Mouse (Mus musculus) urinary bladder, postnatal 4 days (tissue): Measurements from ENCODE around the gene Ticam1.

ENCODE experiments used
- DNase-seq, 2 experiments: peaks; one replicate each; pipeline ENCODE4 v3.0.0; 2021 to 2022; ENCODE audit warnings: low spot score in 2 of 2

Ticam1 gene

DNA sequence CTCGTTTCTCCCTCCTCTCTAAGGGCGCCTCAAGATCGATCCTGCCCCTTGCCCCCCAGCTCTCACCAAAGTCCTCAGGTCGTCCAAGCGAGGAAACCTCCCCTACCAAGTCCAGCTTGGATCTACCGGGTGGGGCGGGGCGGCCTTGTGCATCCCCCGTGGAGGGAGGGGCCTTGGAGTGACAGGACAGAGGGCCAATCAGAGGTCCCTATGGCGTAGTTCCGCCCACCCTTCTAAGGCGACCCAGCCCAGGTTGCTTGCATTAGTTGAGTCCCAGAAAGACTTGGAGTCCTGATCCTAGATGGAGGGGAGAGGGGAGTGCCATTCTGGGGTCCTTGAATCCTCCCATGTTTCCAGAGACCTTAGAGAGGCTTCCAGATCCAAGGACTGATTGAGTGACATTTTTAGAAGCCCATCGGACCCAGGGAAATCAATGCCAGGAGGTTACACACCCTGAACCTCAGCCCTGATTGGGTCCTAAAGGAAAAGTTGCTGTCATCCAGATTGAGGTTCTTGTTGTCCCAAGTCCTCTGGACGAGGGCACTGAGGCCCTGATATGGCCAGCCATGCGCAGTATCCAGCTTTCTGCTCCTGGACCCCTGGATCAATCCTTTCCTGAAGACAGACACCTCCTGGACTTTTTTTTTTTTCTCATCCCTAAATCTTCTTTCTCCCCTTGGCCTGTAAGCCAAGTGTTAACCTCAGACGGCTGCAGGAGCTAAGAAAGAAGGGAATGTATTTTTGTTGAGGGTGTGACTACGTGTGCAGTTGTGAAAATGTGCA lies 14.0 kb upstream of the Ticam1 start:
- peak; percentile 96 to 99 for DNase-seq

DNA sequence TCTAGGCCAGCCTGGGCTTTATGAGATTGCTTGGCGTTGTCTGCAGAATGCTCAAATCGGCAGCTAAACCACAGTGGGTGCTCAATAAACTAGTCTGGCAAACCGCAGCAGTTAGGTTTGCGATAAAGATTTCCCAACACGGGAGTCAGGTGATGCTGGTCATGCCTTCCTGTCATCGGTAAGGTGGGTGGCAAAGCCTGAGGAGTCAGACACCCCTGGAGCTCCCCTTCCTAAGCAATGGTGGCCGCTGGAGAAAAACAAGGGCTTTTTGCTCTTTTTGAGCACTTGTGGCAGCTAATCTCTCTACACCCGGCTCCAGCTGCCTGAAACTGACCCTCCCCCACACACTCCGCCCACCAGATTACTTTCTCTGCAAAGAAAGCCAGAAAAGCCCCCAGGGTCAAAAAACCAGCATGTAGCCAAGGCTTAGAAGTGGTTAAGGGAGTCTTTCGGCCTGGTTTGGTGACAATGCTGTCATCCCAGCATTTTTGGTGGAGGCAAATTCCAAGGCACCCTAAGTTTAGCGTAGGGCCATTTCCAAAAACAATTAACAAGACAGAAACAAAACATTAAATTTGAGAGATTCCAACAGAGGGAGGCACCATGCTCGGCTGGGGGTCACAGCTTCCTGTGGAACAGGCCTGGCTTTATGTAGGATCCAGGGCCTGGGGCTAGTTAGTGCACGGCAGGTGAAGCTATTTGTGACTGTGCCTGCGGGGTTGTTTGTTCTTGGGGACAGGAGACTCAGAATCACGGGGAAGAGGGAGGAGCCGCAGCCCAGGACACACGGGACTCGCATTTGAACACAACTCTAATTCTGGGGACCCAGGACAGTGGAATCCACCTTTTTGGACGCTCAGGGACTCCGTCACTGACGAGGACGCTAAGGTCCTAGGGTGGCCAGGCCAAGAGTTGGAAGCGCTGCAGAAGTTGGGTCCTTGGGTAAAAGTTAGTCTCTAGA lies 13.1 kb upstream of the Ticam1 start:
- DNase-seq = peak; percentile 65 to 66

DNA sequence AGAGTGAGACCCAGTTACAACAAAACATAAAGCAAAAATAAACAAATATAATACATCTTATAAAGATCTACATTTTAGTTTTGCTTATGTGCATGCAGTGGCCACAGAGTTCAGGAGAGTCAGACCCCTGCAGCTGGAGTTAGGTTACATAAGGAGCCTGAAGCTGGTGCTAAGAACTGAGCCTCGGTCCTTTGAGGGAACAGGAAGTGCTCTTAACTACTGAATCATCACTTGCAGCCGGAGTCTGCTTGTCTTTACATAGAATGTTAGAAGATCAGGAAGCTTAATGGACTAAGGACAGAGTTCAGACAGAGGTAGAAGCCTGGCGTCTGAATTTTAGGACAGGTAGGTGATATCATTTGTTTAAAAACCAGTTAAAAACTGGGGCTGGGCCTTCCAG lies 12.3 kb upstream of the Ticam1 start:
- DNase-seq = no peak

DNA sequence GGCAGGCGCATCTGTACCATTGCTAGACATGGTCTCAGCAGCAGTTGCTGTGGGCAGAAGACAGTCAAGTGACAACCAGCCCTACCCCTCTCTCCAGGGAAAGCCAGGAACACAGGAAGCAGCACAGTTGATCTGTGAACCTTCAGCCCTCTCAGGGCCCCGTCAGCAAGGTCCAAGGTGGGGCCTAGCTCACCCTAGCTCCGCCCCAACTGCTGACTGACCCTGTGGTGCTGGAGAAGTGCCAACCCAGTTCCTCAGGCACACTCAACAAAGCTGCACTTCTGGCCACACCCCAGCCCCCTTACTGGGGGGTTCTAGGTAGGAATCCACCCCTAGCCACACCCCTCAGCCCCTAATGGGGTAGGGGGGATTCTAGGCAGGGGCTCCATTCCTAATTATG lies 11.2 kb upstream of the Ticam1 start:
- DNase-seq = no peak

DNA sequence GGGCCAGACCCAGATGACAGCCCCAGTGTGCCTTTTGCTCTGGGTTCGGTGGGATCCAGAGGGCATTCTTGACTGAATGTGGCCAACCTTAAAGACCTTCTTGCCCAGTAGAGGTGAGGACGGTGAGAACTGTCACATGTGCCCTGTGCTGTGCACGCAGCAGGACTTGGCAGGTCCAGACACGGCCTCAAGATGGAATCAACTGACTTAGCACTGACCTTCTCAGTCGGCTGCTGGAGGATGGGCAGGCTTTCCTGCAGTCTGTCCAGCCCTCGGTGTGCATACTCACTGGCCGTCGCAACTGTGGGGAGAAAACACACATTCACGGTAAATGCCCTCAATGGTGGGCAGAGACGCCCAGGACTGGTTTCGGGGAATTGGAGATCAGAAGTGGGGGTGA lies 9.4 kb upstream of the Ticam1 start:
- DNase-seq = no peak

DNA sequence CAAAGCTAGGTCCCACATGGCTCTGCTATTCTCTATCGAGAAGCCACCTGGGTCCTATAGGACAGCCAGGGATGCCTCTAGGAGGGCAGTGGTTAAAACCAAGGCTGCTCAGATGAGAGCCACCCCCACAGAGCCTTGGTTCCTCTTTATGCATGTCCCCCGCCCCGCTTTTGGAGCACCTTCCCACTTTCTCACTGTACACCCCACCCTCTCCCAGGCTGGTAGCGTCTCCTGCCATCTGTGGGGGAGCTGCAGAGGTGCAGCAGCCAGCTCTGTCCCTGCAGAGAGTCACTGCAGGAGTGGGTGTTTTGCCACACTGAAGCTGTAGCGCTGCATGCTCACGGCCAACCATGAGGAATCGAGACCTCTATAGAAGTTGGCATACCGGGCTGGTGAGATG lies 6.7 kb upstream of the Ticam1 start:
- DNase-seq = no peak

DNA sequence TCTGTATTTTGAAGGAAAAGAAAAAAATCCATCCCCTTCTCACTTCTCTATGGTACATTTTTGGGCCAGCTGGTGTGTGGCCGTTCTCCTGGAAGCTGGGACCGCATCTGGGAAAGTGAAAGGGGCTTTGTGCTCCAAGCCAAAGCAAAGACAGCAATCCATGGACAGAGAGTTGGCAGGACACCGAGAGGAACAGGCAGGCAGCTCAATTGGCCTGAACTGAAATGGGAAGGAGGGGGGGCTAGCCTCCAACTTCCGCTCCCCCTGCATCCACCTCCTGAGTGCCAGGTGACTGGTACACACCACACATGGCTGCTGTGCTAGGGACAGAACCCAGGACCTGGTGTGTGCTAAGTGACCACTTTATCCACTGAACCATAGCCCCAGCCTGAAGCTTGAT lies 6.2 kb upstream of the Ticam1 start:
- no peak for DNase-seq

DNA sequence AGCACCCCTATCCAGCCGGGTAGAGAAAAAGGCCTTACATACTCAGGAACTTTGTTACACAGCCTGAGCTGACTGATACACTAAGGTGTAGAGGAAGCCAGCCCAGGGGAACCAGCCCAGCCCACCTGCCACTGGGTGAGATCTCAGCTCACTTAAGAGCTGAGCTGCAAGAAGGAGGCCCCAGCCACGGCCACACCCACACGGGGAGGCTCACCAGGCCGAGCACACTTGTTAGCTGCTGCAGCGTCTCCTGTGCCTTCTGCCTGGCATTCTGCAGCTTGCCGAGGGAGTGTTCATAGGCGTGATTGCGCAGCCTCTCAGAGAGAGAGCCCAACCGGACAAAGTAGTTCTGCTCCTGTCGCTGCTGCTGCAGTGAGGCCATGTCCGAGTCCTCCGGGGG lies 4.6 kb upstream of the Ticam1 start:
- no peak for DNase-seq

DNA sequence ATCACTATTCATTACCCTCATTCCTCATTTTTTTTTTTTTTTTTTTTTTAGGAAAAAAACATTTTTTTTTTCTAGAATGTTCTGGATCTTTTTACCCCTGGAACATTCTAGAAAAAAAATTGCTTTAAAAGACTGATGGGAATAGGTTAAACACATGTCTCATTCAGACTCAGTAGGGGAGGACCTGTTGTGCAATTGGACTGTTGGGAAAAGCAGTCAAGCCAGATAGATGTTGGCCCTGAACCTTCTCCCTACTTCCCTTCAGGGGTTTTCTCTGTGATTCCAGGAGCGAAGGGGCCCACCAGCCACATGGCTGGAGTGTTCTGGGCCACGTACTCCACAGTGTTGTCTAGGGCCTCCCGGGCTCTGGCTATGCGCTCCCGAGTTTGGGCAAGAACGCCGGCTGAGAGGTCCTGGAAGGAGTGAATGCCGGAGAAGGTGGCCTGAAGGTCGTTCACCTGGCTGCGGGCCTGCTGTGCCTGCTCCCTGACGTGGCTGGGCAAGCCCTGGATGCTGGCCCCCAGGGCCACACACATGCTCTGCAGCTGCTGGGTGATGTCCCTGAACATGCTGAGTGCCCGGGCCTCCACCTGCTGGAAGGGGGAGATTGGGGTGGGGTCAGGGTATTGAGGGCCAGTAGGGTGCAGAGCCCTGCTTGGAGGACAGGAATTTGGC lies 3.0 kb upstream of the Ticam1 start:
- no peak for DNase-seq

DNA sequence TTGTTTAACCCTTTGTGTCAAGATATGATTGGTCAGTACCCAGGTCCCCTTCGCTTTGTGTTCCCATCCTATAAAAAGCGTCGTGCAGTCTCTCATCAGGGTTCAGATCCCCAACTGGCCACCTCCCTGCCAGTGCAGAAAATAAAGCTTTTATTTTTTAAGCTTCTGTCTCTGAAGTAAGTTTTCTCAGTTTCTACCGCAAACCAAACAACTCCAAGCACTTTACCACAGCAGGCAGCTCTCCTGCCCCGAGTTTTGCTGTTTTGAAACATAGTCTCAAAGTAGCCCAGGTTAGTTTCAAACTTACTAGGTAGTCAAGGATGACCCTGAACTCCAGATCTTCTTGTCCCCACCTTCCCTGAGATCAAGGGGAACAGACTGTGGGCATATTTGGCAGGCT lies 1.8 kb upstream of the Ticam1 start:
- no peak for DNase-seq

DNA sequence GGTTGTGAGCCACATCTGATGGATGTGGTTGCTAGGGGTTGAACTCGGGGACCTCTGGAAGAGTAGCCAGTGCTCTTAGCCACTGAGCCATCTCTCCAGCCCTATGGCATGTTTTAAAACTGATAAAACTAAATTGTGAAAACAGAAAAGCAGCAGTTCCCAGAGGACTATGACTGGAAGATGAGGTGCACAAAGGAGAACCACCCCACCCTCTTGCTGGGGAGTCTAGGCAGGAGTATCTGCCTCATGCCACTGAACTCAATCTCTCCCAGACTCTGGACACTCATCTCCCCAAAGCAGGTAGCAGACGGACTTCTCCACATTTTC lies 944 bp upstream of the Ticam1 start:
- DNase-seq = no peak

DNA sequence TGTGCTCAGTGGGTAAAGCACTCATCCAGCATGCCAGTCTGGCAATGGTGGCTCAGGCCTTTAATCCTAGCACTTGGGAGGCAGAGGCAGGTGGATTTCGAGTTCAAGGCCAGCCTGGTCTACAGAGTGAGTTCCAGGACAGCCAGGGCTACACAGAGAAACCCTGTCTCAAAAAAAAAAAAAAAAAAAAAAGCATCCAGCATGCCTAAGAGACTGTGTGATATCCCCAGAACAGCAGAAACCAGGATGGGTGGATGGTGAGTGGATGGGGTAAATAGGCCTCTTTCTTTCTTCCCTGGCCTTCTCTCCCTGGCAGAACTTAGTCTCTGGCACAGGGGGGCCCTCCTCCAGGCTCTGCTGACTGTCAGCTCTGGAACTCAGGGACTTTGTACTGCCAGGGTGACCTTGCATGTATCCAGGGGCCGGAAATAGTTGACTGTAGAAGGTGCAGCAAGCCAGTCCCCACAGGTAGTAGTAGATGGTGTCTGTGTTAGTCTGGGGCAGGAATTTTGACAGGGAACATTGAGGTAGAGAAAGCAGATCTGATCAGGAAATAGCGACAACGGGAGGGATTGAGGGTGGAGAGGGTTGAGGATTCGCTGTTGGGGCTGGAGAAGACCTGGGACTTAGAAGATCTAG lies 625 bp downstream of the Ticam1 start:
- no peak for DNase-seq

DNA sequence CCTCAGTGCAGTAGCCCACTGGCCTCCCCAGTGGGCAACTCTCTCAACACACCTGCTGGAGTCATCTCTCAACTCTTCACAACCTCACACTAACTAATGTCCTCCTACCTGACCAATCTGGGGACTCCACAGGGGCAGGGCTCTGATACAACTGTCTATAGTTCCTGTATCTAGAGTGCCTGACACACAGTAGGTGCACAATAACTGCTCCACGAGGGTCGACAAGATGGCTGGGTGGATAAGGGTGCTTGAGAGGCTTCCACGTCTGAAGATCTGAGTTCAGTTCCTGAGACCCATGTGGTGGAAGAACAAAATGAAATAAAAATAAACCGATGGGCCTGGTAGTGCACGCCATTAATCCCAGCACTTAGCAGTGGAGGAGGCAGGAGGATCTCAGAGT lies 2.6 kb downstream of the Ticam1 start:
- no peak for DNase-seq

DNA sequence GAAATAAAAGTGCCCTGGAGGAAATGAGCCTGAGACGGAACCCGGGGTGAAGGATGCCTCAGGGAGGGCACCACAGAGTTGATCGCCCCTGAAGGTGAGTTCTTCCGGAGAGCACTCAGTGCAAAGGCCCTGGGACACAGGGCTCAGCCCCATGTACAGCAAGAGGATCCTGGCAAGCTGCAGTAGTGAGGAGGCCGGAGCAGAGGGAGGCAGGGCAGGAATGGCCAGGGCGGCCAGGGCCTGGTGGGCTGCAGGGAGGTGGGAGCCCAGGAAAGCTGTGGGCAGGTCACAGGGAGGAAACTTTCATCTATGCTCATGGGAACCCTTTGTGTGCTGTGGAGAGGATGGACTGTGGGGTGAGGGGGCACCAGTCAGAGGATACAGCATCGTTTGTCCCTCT lies 3.1 kb downstream of the Ticam1 start:
- DNase-seq = no peak

DNA sequence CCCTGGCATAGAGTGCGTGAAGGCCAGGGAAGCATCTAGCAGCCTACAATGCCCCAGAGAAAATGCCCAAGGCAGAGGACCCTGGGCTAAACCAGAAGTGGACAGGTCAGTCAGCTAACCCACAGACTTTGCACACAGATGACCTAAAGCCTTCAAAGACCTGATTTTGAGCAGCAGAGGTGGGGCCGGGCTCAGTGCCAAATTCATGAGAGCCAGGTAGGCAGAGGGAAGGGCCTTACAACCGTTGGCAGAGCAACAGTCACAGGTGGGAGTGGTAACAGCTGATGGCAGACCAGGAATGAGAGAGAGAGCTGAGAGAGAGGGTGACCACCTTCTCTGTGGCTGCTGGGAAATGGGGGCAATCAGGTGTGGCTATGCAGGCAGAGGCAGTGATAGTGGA lies 3.9 kb downstream of the Ticam1 start:
- DNase-seq = no peak

DNA sequence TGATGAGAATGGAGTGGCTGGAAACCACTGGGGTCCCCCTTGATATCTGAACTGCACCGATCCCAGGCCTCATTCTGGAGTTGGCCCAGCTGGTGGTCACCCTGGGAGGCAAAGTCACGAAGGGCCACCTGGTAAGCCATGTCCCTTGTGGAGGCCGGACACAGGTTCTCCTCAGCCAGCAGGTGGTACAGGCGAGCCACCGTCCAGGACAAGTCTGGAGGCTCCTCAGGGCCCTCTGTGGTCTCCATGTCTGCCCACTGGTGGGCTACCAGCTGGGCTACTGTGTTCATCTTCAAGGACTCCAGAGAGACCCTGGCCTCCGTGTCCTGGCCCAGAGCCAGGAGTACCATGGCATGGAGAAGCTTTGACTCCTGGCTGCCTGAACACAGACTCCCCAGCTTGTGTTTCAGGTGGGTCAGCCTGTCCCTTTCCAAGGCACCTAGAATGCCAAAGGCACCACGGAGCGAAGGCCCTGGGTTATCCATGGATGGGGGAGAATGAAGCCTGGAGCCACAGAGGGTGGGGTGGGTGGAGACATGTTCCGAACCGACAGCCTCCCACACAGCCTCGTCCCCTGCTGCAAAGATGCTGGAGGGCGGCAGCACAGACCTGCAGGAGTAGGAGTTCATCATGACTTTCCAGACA lies 4.9 kb downstream of the Ticam1 start:
- DNase-seq = no peak

DNA sequence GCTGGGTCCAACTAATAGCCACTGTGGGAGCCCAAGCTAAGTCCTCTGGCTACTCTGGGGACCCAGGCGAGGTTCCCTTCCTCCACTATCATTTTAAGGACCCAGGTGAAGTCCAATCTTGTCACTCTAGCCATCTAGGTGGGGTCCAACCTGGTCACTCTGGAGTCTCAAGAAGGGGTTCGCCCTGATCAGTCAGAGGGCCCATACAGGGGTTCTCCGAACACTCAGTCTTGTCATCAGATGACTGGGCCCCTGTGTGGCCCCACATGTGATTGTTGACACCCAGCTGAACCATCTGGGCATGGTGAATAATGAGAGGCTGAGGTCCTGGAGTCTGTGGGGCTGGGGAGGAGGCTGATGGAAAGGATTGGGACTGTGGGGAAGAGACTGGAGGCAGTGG lies 6.8 kb downstream of the Ticam1 start:
- no peak for DNase-seq

DNA sequence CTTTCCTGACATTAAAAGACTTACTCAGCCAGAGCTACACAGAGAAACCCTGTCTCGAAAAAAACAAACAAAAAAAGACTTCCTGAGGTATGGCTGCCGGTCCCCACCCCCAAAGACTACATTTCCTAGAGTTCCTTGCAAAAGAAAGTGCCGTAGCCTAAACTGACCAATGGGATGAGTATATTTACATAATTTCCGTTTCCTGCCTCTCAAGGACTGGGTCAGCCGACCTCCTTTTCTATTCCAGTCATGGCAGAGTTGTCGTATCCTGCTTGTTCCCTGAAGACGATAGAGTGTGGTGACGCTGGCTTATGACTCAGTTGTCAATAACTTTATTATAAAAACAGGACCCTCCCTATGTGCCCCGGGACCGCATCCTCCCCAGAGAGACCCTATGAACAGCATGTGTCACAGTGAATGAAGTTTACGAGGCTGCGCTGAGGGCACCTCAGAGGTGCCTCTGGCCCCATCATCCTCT lies 7.4 kb downstream of the Ticam1 start:
- no peak for DNase-seq

DNA sequence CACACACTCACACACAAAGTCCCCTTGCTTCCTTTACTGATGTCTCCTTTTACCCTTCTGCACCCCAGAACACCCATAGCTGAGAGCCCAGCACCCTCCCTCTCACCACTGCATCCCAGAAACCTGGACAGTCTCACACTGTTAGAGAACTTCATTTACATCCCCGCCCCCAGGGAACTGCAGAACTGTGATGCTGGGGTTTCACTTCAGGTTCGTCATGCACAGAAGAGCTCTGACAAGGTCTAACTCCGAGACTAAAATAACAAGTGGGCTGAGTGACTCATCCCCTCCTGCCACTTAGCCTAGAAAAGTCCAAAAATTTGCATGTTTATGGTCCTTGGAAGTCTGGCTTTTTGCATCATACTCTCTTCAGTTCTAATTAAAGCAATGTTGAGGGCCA lies 10.3 kb downstream of the Ticam1 start:
- DNase-seq = no peak

DNA sequence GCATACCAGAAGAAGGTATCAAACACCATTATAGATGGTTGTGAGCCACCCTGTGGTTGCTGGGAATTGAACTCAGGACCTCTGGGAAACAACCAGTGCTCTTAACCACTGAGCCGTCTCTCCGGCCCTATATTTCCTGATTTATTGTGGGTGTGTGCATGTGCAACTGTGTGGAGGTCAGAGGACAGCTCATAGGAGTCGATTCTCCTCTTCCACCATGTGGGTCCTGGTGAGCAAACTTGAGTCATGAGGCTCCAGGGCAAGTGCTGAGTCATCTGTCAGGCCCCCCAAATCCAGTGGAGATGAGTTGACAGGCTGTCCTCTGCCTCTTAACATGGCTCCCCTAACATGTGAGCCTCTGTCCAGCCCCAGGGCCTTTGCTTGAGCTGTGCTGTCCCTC lies 10.7 kb downstream of the Ticam1 start:
- DNase-seq = no peak

DNA sequence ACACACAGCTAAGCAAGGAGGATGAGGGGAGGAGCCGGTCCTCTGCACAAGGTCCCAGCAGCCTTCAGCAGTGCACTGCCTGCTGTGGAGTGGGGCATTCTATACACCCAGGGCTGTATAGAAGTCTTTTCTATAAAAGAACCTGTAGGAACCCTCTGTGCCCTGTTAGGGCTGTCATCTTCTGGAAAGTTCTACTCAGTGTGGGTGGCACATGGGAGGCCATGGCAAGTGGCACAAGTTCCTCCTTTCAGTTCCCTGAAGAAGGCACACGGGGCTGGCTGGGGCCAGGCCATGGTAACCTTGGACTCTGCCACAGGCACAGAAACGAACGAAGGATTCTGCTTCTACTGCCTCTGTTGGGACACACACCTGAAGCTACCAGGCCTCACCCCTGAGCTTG lies 11.6 kb downstream of the Ticam1 start:
- no peak for DNase-seq

DNA sequence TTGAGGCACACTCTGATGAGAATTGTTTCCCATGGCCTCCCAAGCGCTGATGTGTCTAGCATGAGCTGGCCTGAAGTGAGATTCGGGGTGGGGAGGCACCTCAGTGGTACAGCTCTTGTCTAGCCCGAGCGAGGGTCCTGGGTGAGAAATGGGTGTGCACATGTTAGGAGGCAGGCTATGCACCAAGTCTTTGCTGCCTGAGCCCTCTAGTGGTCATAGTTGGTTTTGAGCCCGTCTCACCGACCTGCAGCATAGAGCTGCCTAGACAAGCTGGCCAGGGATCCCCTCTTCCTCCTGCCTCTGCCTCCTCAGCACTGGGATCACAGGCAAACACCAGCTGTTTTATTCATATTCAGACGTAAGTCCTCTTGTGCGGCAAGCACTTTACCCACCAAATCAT lies 12.6 kb downstream of the Ticam1 start:
- peak in 1 of 2 experiments; percentile 74 for DNase-seq
